Mouse (Mus musculus) right cerebral cortex, postnatal 14 days (tissue): ENCODE measurements at regions not wholly inside any gene's neighbourhood (a gene's known extent, or its start where the extent isn't known, plus 50 kb on each side); places are given as distances from the start of the nearest gene placed in this dataset.

Experiments
- DNase-seq: peaks from one replicate; pipeline ENCODE4 v3.0.0; 2022

DNA sequence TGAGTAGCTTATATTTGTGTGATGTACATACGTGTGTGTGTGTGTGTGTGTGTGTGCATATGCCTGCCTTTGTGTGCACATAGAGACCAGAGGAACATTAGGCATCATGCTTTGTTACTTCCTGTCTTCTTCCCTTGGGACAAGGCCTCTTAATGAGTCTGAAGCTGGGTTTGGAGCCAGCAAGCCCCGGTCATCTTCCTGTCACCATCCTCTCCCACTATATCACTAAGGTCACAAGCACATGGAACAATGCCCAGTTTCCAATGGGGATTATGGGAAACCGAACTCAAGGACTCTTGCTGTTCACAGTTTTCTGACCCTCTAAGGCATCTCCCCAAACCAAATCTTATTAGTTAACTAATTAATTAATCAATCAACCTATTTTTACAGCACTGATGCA, 60.7 kb upstream of the Map4k3 start:
- no peak for DNase-seq

GRCm38 (mm10) chr17:80786858-80787257, 58.6 kb upstream of the Map4k3 start:
- DNase-seq = no peak

DNA sequence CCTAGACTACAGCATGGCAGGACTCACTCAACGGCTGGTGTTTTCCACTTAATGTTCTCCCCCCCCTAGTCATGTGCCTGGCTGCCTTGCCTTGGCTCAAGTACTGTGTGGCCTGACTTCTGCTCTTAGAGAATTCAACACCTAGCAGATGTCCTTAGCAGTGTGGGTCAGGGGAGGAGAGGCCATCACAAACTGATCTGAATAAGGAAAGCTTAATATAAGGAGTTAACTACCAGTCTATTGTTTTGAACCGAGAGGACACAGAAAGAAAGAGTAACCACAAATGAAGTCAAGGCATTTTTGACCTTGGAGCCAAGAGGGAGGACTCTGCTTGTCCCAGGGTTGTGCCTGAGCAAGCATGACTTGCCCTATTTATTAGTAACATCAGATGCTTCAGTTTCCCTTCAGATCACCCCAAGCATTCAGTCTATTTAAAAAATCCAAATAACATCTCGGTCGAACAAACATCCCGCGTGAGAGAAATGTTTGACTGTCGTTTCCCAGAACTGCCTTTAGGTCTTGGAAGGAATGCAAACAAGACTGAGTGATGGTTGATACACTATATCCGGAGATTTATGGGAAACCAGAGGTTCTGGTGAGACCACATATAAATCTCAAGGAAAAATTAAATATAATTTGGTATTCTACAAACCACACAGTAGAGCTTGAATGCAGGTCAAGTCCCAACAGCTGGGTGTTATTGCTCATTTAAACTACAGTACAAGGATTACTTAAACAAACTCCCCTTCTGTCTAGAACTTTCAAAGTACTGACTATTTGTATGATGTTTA, 58.0 kb upstream of the Map4k3 start:
- DNase-seq = no peak

GRCm38 (mm10) chr17:80785476-80785875, 57.2 kb upstream of the Map4k3 start:
- no peak for DNase-seq

DNA sequence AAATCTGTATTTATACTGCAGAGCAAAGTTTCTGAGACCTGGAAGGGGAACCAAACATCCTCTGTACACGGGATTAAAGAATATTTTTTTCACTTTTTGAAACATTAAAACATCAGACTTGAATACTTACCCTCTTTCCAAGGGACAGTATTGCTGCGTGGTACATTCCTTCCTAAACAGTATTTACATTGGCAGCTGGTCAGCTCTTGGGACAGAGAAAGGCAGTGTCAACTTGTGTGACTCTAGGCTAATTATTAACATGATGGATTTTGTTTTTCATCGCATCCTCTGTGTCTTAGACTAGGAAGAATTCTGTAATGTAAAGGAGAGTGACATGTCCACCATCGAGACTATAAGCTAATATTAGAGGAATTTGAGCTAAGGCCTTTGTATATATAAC, 56.8 kb upstream of the Map4k3 start:
- DNase-seq = no peak

DNA sequence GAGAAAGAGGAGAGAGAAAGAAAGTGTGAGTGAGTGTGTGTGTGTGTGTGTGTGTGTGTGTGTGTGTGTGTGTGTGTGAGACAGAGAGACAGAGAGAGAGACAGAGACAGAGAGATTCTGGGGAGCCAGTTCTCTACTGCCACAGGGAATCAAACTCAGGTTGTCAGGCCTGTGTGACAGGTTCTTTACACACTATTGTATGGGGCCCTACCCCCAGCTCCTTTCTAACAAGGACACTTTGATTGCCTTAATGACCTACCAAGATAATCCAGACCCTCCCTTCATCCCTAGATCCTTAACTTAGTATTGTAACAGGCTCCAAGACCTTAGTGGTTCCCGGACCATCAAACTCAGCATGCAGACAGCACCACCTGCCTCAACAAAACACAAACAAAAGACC, 53.9 kb upstream of the Map4k3 start:
- DNase-seq = no peak

GRCm38 (mm10) chr17:80781621-80782020, 53.3 kb upstream of the Map4k3 start:
- DNase-seq = no peak

DNA sequence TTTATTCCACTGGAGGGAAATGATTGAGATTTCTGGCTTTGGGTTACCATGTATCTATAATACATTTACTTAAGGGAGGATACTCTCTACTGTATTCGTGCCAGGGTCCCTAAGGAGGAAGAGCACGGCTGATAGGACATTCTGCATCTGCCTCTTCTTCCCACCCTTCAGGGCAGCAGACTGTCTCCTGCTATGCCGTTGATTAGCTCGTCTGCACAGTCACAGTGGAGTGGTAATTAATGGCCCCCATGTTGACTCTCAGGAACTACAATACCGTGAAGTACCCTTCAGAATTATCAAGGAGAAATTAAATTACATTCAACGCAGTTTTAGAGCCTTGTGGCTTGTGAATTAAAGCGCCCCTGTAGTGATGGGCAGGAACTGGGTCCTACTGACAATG, 52.0 kb upstream of the Map4k3 start:
- no peak for DNase-seq

DNA sequence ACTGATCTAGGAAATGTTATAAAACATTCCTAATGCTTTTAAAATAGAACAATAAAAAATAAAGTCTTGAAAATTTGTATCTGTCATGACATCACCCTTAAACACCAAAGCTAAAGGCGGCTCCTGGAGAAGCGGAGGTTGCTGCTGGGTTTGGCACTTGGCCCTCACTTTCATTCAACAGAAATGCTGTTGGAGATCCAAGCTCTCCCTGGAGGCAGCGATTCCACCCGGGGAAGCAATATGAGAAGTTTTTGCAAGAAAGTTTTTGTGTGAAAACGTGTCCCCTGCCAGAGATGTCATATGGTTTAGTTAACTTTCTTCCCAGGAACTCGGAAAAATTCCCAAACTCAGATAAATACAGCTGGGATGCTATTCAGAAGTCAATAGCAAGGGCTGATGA, 51.5 kb upstream of the Map4k3 start:
- DNase-seq = peak; percentile 25
